Mouse (Mus musculus) liver, embryonic 14.5 days (tissue): ENCODE results near the gene C2cd3.

ENCODE experiments used
- CTCF ChIP-seq: IDR thresholded peaks from 2 replicates; pipeline ENCODE4 v1.5.1; 2016; ENCODE audit warnings: antibody characterized with exemption, low read depth, control low read depth
- EP300 ChIP-seq: IDR thresholded peaks from 2 replicates; pipeline ENCODE4 v1.6.1; 2016; ENCODE audit warnings: antibody characterized with exemption, low read depth

- no peak for TF ChIP-seq EP300
- TF ChIP-seq CTCF, result no peak
Measured at GRCm38 (mm10) chr7:100407677-100408076, 35.6 kb downstream of the C2cd3 start.
